Mouse (Mus musculus) heart, postnatal 0 days (tissue): ENCODE measurements at regions not wholly inside any gene's neighbourhood (a gene's known extent, or its start where the extent isn't known, plus 50 kb on each side); places are given as distances from the start of the nearest gene placed in this dataset.
"Not testable (repeated sequence)": the region's sequence is repeated elsewhere in the genome, so short reads cannot be mapped to it uniquely, and the experiment has no call there.

Experiments
- ATAC-seq: fragments of 200-750 bp; cut with Nextera tagmentation; 2 replicates; pipeline ENCODE4 v1.8.0; 2017; ENCODE audit warnings: low read depth, moderate number of reproducible peaks, moderate library complexity; ENCODE audit not compliant: insufficient read depth
- DNase-seq: peaks from one replicate; pipeline ENCODE4 v3.0.0-alpha.2; 2016; ENCODE audit warnings: low spot score
- H3K27ac ChIP-seq: fragments of 300-500 bp; sonication (generic); 2 replicates; pipeline ENCODE4 v1.5.1; 2014; ENCODE audit warnings: low read depth, mild to moderate bottlenecking
- H3K27me3 ChIP-seq: fragments of 300-500 bp; sonication (generic); 2 replicates; pipeline ENCODE4 v1.6.1; 2014; ENCODE audit warnings: low read length, mixed read lengths; ENCODE audit not compliant: control insufficient read depth, insufficient read depth
- H3K36me3 ChIP-seq: fragments of 300-500 bp; sonication (generic); replicated peaks from 2 replicates; pipeline ENCODE4 v1.6.1; 2014; ENCODE audit warnings: low read length, mixed read lengths; ENCODE audit not compliant: control insufficient read depth, insufficient read depth
- H3K4me1 ChIP-seq: fragments of 300-500 bp; sonication (generic); 2 replicates; pipeline ENCODE4 v1.6.1; 2014; ENCODE audit warnings: antibody characterized with exemption; ENCODE audit not compliant: control insufficient read depth, insufficient read depth
- H3K4me2 ChIP-seq: fragments of 300-500 bp; sonication (generic); 2 replicates; pipeline ENCODE4 v1.6.1; 2014; ENCODE audit warnings: low read depth, mild to moderate bottlenecking, low read length, moderate library complexity
- H3K4me3 ChIP-seq: fragments of 300-500 bp; sonication (generic); 2 replicates; pipeline ENCODE4 v1.5.1; 2014; ENCODE audit warnings: low read depth, low read length
- H3K9ac ChIP-seq: fragments of 300-500 bp; sonication (generic); replicated peaks from 2 replicates; pipeline ENCODE4 v1.6.1; 2014; ENCODE audit warnings: low read depth, low read length, mixed read lengths
- H3K9me3 ChIP-seq: fragments of 300-500 bp; sonication (generic); replicated peaks from 2 replicates; pipeline ENCODE4 v1.6.1; 2016; ENCODE audit warnings: low read length; ENCODE audit not compliant: control insufficient read depth
- CTCF ChIP-seq: IDR thresholded peaks from 2 replicates; pipeline ENCODE4 v1.5.1; 2016; ENCODE audit warnings: antibody characterized with exemption, control low read depth, low read depth
- EP300 ChIP-seq: IDR thresholded peaks from 2 replicates; pipeline ENCODE4 v1.6.1; 2016; ENCODE audit warnings: antibody characterized with exemption, low read depth
- WGBS: fragments of 180-500 bp; shearing (Covaris S2); extraction: QIAGEN DNeasy Blood & Tissue Kit; methylation state at CpG from one replicate; pipeline ENCODE4 v1.1.7; 2014; 5-methylcytosine and 5-hydroxymethylcytosine counted together

DNA sequence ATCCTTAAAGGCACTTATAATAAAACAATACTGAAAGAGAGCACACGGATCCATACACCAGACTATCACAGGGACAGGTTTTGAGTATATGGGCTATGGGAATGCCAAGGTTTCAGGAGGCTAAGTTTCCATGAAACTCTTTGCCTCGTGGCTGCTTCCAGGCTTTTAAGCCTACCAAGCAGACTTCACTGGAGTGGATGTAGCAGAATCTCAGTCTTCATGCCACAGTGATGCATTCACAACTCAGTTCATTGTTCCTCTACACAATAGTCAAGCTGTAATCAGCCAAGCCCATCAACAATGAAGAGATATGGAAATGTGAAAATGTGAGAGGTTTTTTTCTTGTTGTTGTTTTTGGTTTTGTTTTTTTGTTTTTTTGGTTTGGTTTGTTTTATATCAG, 148.3 kb upstream of the 1700008P02Rik start:
- 64% methylated on average over 2 of the region's 2 CpGs for WGBS
- H3K9ac ChIP-seq, result no peak overlapping the region
- H3K27me3 ChIP-seq, result no peaks in the 10 kb centered on the region
- TF ChIP-seq CTCF, result no peak
- no peak for TF ChIP-seq EP300
- no peak for DNase-seq
- no peaks in the 10 kb centered on the region for H3K9me3 ChIP-seq
- H3K36me3 ChIP-seq, result no peaks in the 10 kb centered on the region
- no peaks in the 10 kb centered on the region for H3K4me1 ChIP-seq
- no peak overlapping the region for H3K4me3 ChIP-seq
- H3K27ac ChIP-seq, result no peak overlapping the region
- no peak overlapping the region for H3K4me2 ChIP-seq
- no peak for ATAC-seq

DNA sequence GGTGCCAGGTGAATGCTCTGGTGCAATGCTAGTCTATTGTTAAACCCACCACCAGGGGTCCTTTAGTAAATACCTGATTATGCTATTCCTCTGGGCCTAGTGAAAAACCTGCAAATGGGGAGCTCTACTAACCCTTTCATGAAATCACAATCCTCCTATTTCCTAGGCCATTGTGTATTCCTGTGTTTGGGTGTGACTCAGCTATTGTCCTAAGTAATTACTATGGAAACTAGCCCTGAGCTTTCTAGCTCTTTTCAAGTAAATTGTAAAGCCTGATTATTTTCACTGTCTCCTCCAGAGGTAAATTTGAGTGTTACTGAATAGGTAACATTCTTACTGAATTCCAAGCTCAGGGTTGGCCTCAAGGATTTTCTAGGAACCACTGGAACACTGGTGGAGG, 147.8 kb upstream of the 1700008P02Rik start:
- not testable (repeated sequence) for H3K27ac ChIP-seq, DNase-seq, H3K9me3 ChIP-seq, H3K4me3 ChIP-seq, H3K27me3 ChIP-seq, H3K4me2 ChIP-seq, H3K9ac ChIP-seq, H3K4me1 ChIP-seq, H3K36me3 ChIP-seq, ATAC-seq

DNA sequence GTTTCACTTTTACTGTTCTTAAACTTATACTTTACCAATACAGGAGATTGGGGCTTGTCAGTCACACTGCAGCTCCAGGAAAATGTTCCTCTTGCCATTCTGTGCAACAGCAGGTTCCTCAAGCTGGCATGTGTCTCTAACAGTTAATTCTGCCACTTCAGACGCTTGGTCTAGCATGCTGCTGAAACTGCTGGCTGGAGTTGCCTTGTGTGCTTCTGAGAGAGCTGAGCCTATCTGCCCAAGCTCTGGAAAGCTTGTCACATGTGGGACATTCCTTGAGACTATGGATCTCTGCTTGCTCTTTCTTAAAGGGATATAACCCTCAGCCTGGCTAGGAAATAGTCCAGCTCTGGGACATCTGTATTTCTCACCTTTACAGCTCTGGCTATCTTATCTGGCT, 138.9 kb upstream of the 1700008P02Rik start:
- H3K4me1 ChIP-seq, result no peaks in the 10 kb centered on the region
- no peak overlapping the region for H3K27ac ChIP-seq
- H3K9ac ChIP-seq, result no peak overlapping the region
- DNase-seq (no peak), ATAC-seq (no peak)
- no peak overlapping the region for H3K4me3 ChIP-seq
- WGBS, result 34% methylated on average over 1 of the region's 1 CpGs
- no peaks in the 10 kb centered on the region for H3K9me3 ChIP-seq
- H3K4me2 ChIP-seq, result no peak overlapping the region
- no peaks in the 10 kb centered on the region for H3K36me3 ChIP-seq
- H3K27me3 ChIP-seq, result no peaks in the 10 kb centered on the region
- TF ChIP-seq CTCF (no peak), EP300 (no peak)

DNA sequence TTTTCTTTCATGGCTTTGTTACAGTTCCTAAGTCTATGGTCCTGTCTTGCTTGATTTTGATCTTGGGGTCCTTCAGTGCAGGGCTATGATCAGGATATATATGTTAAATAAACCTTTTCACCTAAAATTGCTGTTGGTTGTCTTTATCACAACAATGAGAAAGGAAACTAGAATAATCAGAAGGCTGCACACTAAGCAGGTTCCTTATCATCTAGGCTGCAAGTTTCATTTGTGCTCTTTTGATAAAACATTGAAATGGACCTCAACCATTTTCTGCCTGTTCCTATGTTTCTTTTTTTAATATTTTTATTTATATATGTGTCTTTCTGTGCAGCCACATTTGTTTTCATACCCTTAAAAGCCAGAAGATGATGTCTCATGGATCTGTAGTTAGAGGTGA, 137.3 kb upstream of the 1700008P02Rik start:
- no peak for DNase-seq

DNA sequence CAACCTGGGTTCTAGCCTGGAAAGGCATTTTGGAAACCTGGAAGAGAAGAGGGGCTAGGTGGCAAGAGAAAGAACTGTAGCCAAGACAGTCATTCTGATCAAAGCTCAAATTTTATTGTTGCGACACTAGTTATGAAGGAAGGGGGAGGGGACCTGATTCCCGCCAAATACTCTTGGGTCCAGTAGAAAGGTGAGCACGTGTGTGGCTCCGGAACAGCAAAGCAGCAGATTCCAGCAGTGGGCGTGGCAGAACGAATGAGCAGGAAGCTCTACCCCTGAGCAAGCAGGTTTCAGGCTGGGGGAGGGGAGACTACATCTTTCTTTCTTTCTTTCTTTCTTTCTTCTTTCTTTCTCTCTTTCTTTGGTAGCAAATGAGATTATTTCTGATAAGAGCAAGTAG, 130.5 kb upstream of the 1700008P02Rik start:
- not testable (repeated sequence) for H3K27me3 ChIP-seq, H3K27ac ChIP-seq, H3K4me2 ChIP-seq, H3K4me1 ChIP-seq, H3K9me3 ChIP-seq, H3K9ac ChIP-seq, H3K4me3 ChIP-seq, H3K36me3 ChIP-seq, DNase-seq, ATAC-seq
- 64% methylated on average over 6 of the region's 6 CpGs for WGBS

More for the DNA sequence above, 137.3 kb upstream of the 1700008P02Rik start:
- Histone ChIP-seq H3K4me2 (no peak overlapping the region), H3K4me3 (no peak overlapping the region), H3K4me1 (no peaks in the 10 kb centered on the region), H3K27ac (no peak overlapping the region), H3K9me3 (no peaks in the 10 kb centered on the region), H3K9ac (no peak overlapping the region), H3K27me3 (no peaks in the 10 kb centered on the region), H3K36me3 (no peaks in the 10 kb centered on the region)
- TF ChIP-seq CTCF, result no peak
- TF ChIP-seq EP300, result no peak
- ATAC-seq, result no peak

DNA sequence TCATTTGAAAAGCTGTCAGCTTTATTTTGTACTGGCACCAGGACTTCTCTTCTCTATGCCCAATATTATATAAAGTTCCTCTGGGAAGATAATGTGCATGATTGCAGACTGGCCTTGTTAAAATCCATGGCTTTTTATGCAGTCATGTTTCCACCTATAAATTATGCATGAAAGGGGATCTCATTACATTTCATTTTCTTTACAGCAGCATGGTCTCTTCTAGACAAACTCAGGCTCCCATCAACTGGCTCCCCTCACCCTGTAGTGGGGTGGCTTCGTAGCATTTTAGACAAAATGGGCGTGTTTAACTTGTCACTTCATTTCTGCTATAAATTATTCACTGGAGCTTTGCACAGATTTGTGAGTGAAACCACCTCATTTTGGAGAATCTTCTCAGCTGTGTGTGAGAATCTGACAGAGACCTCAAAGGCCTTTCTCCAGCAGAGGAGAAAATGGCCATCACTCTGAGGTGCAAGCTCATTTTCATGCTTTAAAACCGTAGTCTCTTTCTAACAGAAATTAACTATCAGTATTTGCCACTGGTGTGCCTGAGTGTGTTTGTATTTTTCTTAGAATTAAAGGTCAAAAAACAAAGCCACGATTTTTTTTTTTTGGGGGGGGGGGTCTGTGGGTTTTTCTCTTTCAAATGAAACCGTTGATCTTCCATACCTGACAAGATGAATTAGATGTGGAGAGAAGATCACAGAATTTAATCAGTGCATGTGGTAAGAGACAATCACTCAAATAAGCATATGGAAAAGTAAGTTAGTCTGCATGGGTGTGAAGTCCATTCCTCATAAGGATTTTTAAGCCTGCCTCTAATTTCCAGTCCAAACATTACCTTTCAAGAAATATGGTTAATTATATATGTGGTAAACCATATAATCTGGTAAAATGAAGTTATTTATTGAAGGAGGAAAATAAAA, 111.4 kb upstream of the 1700008P02Rik start:
- Histone ChIP-seq H3K4me2 (no peak overlapping the region), H3K4me1 (no peaks in the 10 kb centered on the region), H3K9me3 (no peaks in the 10 kb centered on the region), H3K27me3 (no peaks in the 10 kb centered on the region), H3K4me3 (no peak overlapping the region), H3K27ac (no peak overlapping the region), H3K9ac (no peak overlapping the region), H3K36me3 (no peaks in the 10 kb centered on the region)
- 64% methylated on average over 5 of the region's 5 CpGs for WGBS
- TF ChIP-seq CTCF (no peak), EP300 (no peak)
- DNase-seq (no peak), ATAC-seq (no peak)
